8 mouse cellular contexts compared by ENCODE assay signal in genomic region chr4:3229532-3229931, GRCm38 (mm10). TPM values are rescaled to one million over a fixed set of nuclear protein-coding genes. Genes with fewer than 3 reads are reported as not detected.
DNase-seq lines count a peak whose midpoint lies in the region; ATAC-seq and TF ChIP-seq lines count a peak whose summit lies in the region.

No protein-coding gene starts in this region.

- DNase-seq in heart, adult 18-20 months: peak; percentile 42 to 58
- DNase-seq in heart, postnatal 25 days (ENCODE audit: low spot score): no peak
- DNase-seq in brain, embryonic 14.5 days (ENCODE audit: low read depth): peak; percentile 12
- DNase-seq in limb, embryonic 11.5 days (ENCODE audit: low spot score): peak; percentile 43
- DNase-seq in frontal cortex, postnatal 14 days (ENCODE audit: low spot score in 2 of 2): no peak
- no peak for DNase-seq in frontal cortex, postnatal 10 days (ENCODE audit: low spot score in 2 of 2)

- no peak overlapping the region for H3K4me3 ChIP-seq in heart, embryonic 12.5 days
- no peak overlapping the region for H3K4me3 ChIP-seq in limb, embryonic 11.5 days (ENCODE audit: low read depth, low read length)
- no peak overlapping the region for H3K4me3 ChIP-seq in olfactory bulb, adult 2 months (ENCODE audit: insufficient read depth, low read depth, low read length)

- peaks cover 38% of the 10 kb centered on the region for H3K9me3 ChIP-seq in heart, embryonic 12.5 days (replicated peaks)
- H3K9me3 ChIP-seq in limb, embryonic 11.5 days (ENCODE audit: control insufficient read depth, low read length): peaks cover 37% of the 10 kb centered on the region

- intact Hi-C loops in heart, postnatal 25 days (cut with DNase I): no loop called here

- H3K27ac ChIP-seq in heart, embryonic 12.5 days (ENCODE audit: poor library complexity, severe bottlenecking): no peak overlapping the region
- H3K27ac ChIP-seq in limb, embryonic 11.5 days (replicated peaks; ENCODE audit: low read depth, low read length): no peak overlapping the region
- H3K27ac ChIP-seq in olfactory bulb, adult 2 months (ENCODE audit: insufficient read depth, low read depth, low read length): no peak overlapping the region

- H3K27me3 ChIP-seq in heart, embryonic 12.5 days (replicated peaks): 0 out of 2 replicates have a peak, but pooled peaks cover 4% of the 10 kb centered on the region
- H3K27me3 ChIP-seq in limb, embryonic 11.5 days (ENCODE audit: control insufficient read depth, insufficient read depth, low read length): no peaks in the 10 kb centered on the region

- peak; percentile 47 for ATAC-seq in heart, embryonic 12.5 days (ENCODE audit: insufficient number of reproducible peaks, low FRiP score)
- peak; percentile 19; the same call in 1 of the 2 replicates for ATAC-seq in limb, embryonic 11.5 days (ENCODE audit: insufficient number of reproducible peaks, low FRiP score, low TSS enrichment, low read depth)

- 62% methylated on average over 4 of the region's 4 CpGs for WGBS in heart, embryonic 12.5 days
- WGBS in limb, embryonic 11.5 days: 73% methylated on average over 4 of the region's 4 CpGs
- 71% methylated on average over 4 of the region's 4 CpGs for WGBS in olfactory bulb, adult 2 months

- no peak for TF ChIP-seq POLR2A in brain, embryonic 14.5 days (IDR thresholded peaks at IDR 0.05; ENCODE audit: borderline replicate concordance, extremely low read depth, insufficient read depth, insufficient read length, poor library complexity, severe bottlenecking)
- TF ChIP-seq POLR2A in olfactory bulb, adult 2 months (IDR thresholded peaks at IDR 0.05; ENCODE audit: insufficient read depth, low read depth, low read length): no peak

- H3K4me2 ChIP-seq in heart, embryonic 12.5 days: no peak overlapping the region
- no peak overlapping the region for H3K4me2 ChIP-seq in limb, embryonic 11.5 days (ENCODE audit: low read depth, severe bottlenecking)

- H3K36me3 ChIP-seq in heart, embryonic 12.5 days: no peaks in the 10 kb centered on the region
- 0 out of 2 replicates have a peak, but pooled peaks cover 3% of the 10 kb centered on the region for H3K36me3 ChIP-seq in limb, embryonic 11.5 days (ENCODE audit: control insufficient read depth, insufficient read depth, low read length)

- no peak overlapping the region for H3K9ac ChIP-seq in heart, embryonic 12.5 days
- no peak overlapping the region for H3K9ac ChIP-seq in limb, embryonic 11.5 days (ENCODE audit: low read length)

- TF ChIP-seq CTCF in brain, embryonic 14.5 days (IDR thresholded peaks at IDR 0.05; ENCODE audit: borderline replicate concordance, extremely low read depth, insufficient read depth, insufficient read length): no peak
- TF ChIP-seq CTCF in olfactory bulb, adult 2 months (IDR thresholded peaks at IDR 0.05; ENCODE audit: insufficient read depth, low read depth, low read length): peak; percentile 30; the same call in 1 of the 2 replicates

- no peaks in the 10 kb centered on the region for H3K4me1 ChIP-seq in heart, embryonic 12.5 days (replicated peaks)
- H3K4me1 ChIP-seq in limb, embryonic 11.5 days (ENCODE audit: control insufficient read depth, insufficient read depth, low read length): no peaks in the 10 kb centered on the region
- no peaks in the 10 kb centered on the region for H3K4me1 ChIP-seq in olfactory bulb, adult 2 months (ENCODE audit: control insufficient read depth, insufficient read depth, low read length)

RNA-seq across cellular contexts. Expression of gene Vmn1r3, which starts 44.4 kb away (rescaled TPM):
- total RNA-seq in heart, adult 18-20 months (2021): not detected
- total RNA-seq in heart, postnatal 25 days (2021): not detected
- not detected in 2 replicates for polyA plus RNA-seq in brain, embryonic 14.5 days (2012; rRNA removed)
- polyA plus RNA-seq in heart, embryonic 12.5 days (2016; fragmentation: Nextera tagmentation; extraction: Ambion mirVana): not detected in 2 replicates
- not detected in 2 replicates for polyA plus RNA-seq in limb, embryonic 11.5 days (2014; fragmentation: Nextera tagmentation; extraction: Ambion mirVana)
- not detected in 2 replicates for polyA plus RNA-seq in olfactory bulb, adult 2 months (2012; ENCODE audit: insufficient read depth, insufficient read length, low replicate concordance, missing spikeins)

Comparison
In these comparisons a context has a peak if more than half of its experiments do, and no peak if none do; other contexts are left out.
1. DNase-seq: peak in heart, adult 18-20 months (2 of 2), brain, embryonic 14.5 days (single experiment) and limb, embryonic 11.5 days (single experiment); none in heart, postnatal 25 days (single experiment), frontal cortex, postnatal 14 days (0 of 2) and frontal cortex, postnatal 10 days (0 of 2).